Mouse (Mus musculus) testis, adult 2 months (tissue): ENCODE measurements around the gene Kdm4d. TPM values are rescaled to one million over a fixed set of nuclear protein-coding genes. Genes with fewer than 3 reads are reported as not detected.
A peak's percentile ranks its signal among the peaks of the same experiment; 100 is the strongest.
"Not testable (repeated sequence)": the region's sequence is repeated elsewhere in the genome, so short reads cannot be mapped to it uniquely, and the experiment has no call there.

Source experiments
- H3K27ac ChIP-seq: fragments of 200-500 bp; 2 replicates; pipeline ENCODE4 v1.5.1; 2012; ENCODE audit warnings: low read depth, low read length; ENCODE audit not compliant: control insufficient read depth, insufficient read depth
- H3K27me3 ChIP-seq: fragments of 200-500 bp; 2 replicates; pipeline ENCODE4 v1.6.1; 2012; ENCODE audit warnings: mild to moderate bottlenecking, low read length, moderate library complexity; ENCODE audit not compliant: control insufficient read depth, insufficient read depth
- H3K36me3 ChIP-seq: fragments of 200-500 bp; 2 replicates; pipeline ENCODE4 v1.6.1; 2012; ENCODE audit warnings: mild to moderate bottlenecking, low read length; ENCODE audit not compliant: control insufficient read depth, insufficient read depth
- H3K4me1 ChIP-seq: fragments of 200-500 bp; 2 replicates; pipeline ENCODE4 v1.6.1; 2012; ENCODE audit warnings: low read length; ENCODE audit not compliant: control insufficient read depth, insufficient read depth
- H3K4me3 ChIP-seq: fragments of 200-500 bp; 2 replicates; pipeline ENCODE4 v1.5.1; 2012; ENCODE audit warnings: low read depth, mild to moderate bottlenecking, low read length, moderate library complexity, mixed read lengths; ENCODE audit not compliant: control insufficient read depth
- CTCF ChIP-seq: fragments of 200-500 bp; IDR thresholded peaks from 2 replicates; pipeline ENCODE4 v1.5.1; 2012; ENCODE audit warnings: low read depth, mild to moderate bottlenecking, inconsistent platforms, low read length, moderate library complexity; ENCODE audit not compliant: control insufficient read depth, insufficient read depth, insufficient replicate concordance
- POLR2A ChIP-seq: fragments of 200-500 bp; IDR thresholded peaks from 2 replicates; pipeline ENCODE4 v1.6.1; 2012; ENCODE audit warnings: low read depth, mild to moderate bottlenecking, inconsistent platforms, low read length, moderate library complexity; ENCODE audit not compliant: control insufficient read depth
- polyA plus RNA-seq: library from polyadenylated mRNA; depleted of rRNA; stranded (reverse); fragments of >200 nt; gene quantifications from 2 replicates; pipeline ENCODE4 v1.2.3, GENCODE M21; 2012

The Kdm4d gene
- polyA plus RNA-seq, 1 experiment, result 80.1 TPM

GRCm38 (mm10) chr9:14512633-14513445 lies 12.6 kb upstream of the Kdm4d start:
- no peaks in the 10 kb centered on the region for H3K27me3 ChIP-seq
- H3K4me1 ChIP-seq, result no peaks in the 10 kb centered on the region
- TF ChIP-seq CTCF, result peak; percentile 14; the same call in 1 of the 2 replicates
- TF ChIP-seq POLR2A, result no peak
- H3K36me3 ChIP-seq, result no peaks in the 10 kb centered on the region
- no peak overlapping the region for H3K4me3 ChIP-seq
- H3K27ac ChIP-seq, result no peak overlapping the region

- Histone ChIP-seq H3K27me3 (no peaks in the 10 kb centered on the region), H3K36me3 (peaks cover 2% of the 10 kb centered on the region), H3K4me1 (no peaks in the 10 kb centered on the region), H3K27ac (peak overlapping the region; percentile 93), H3K4me3 (peak overlapping the region; percentile 98)
- TF ChIP-seq POLR2A (no peak), CTCF (no peak)
These were observed 688 bp upstream of the Kdm4d start for GRCm38 (mm10) chr9:14500916-14501424.

- Histone ChIP-seq H3K27ac (peak overlapping the region; percentile 75), H3K27me3 (no peaks in the 10 kb centered on the region), H3K36me3 (peaks cover 2% of the 10 kb centered on the region), H3K4me1 (no peaks in the 10 kb centered on the region), H3K4me3 (peak overlapping the region; percentile 98)
- TF ChIP-seq POLR2A (no peak), CTCF (no peak)
These were observed 1.2 kb downstream of the Kdm4d start for GRCm38 (mm10) chr9:14498896-14499705.

GRCm38 (mm10) chr9:14463668-14464067 lies 36.6 kb downstream of the Kdm4d start:
- H3K4me1 ChIP-seq, H3K27me3 ChIP-seq, H3K36me3 ChIP-seq, H3K4me3 ChIP-seq, H3K27ac ChIP-seq: not testable (repeated sequence)

GRCm38 (mm10) chr9:14462536-14462935 lies 37.7 kb downstream of the Kdm4d start:
- not testable (repeated sequence) for H3K27ac ChIP-seq, H3K27me3 ChIP-seq, H3K4me3 ChIP-seq, H3K36me3 ChIP-seq, H3K4me1 ChIP-seq

- Histone ChIP-seq H3K27me3 (no peaks in the 10 kb centered on the region), H3K4me1 (no peaks in the 10 kb centered on the region)
- TF ChIP-seq CTCF, result no peak
- no peak for TF ChIP-seq POLR2A
These were observed 44.0 kb downstream of the Kdm4d start for GRCm38 (mm10) chr9:14456320-14456719.

GRCm38 (mm10) chr9:14451120-14451519 lies 49.2 kb downstream of the Kdm4d start:
- not testable (repeated sequence) for H3K27me3 ChIP-seq, H3K4me1 ChIP-seq, H3K27ac ChIP-seq

More at GRCm38 (mm10) chr9:14456320-14456719, 44.0 kb downstream of the Kdm4d start:
- H3K4me3 ChIP-seq, result no peak overlapping the region
- no peak overlapping the region for H3K27ac ChIP-seq
- H3K36me3 ChIP-seq, result no peaks in the 10 kb centered on the region

GRCm38 (mm10) chr9:14447086-14447485 lies 53.2 kb downstream of the Kdm4d start:
- H3K27me3 ChIP-seq, H3K4me3 ChIP-seq, H3K27ac ChIP-seq, H3K4me1 ChIP-seq, H3K36me3 ChIP-seq: not testable (repeated sequence)

More at GRCm38 (mm10) chr9:14451120-14451519, 49.2 kb downstream of the Kdm4d start:
- H3K36me3 ChIP-seq, H3K4me3 ChIP-seq: not testable (repeated sequence)
